Mouse (Mus musculus) embryonic fibroblast, embryonic 13.5 days (primary cell): Measurements from ENCODE around the gene Fam178b.

Experiments used
- CTCF ChIP-seq: IDR thresholded peaks from 2 replicates; pipeline ENCODE4 v1.5.1; 2011; ENCODE audit warnings: mild to moderate bottlenecking, control low read depth, low read length, moderate library complexity, borderline replicate concordance; ENCODE audit not compliant: insufficient read depth
- POLR2A ChIP-seq: IDR thresholded peaks from 2 replicates; pipeline ENCODE4 v1.6.1; 2011; ENCODE audit warnings: low read depth, mild to moderate bottlenecking, control low read depth, low read length, moderate library complexity

GRCm38 (mm10) chr1:36612362-36612761 lies 70.6 kb downstream of the Fam178b start:
- TF ChIP-seq CTCF = no peak
- no peak for TF ChIP-seq POLR2A
